Mouse (Mus musculus) G1E (cell line): Measurements from ENCODE around the gene Kpna7. TPM values are rescaled to one million over a fixed set of nuclear protein-coding genes. Genes with fewer than 3 reads are reported as not detected.
A peak's percentile ranks its signal among the peaks of the same experiment; 100 is the strongest.

Experiments
- ATAC-seq: 2 replicates; pipeline ENCODE4 v1.8.0; 2016; ENCODE audit warnings: mild to moderate bottlenecking; ENCODE audit not compliant: insufficient number of reproducible peaks, poor library complexity, low FRiP score, severe bottlenecking; ENCODE audit errors: extremely low read depth
- DNase-seq: peaks from one replicate; pipeline ENCODE4 v3.0.0; 2012; ENCODE audit warnings: low spot score
- H3K27me3 ChIP-seq: 2 replicates; pipeline ENCODE4 v1.6.1; 2012; ENCODE audit warnings: mild to moderate bottlenecking, low read length, inconsistent platforms; ENCODE audit not compliant: insufficient read depth
- H3K36me3 ChIP-seq: replicated peaks from 2 replicates; pipeline ENCODE3; 2012; ENCODE audit warnings: mild to moderate bottlenecking, inconsistent platforms
- H3K4me1 ChIP-seq: 2 replicates; pipeline ENCODE4 v1.6.1; 2012; ENCODE audit warnings: low read depth, low read length, inconsistent platforms, mixed read lengths; ENCODE audit not compliant: insufficient read depth
- H3K4me3 ChIP-seq: 2 replicates; pipeline ENCODE4 v1.5.1; 2012; ENCODE audit warnings: low read depth, mild to moderate bottlenecking, inconsistent platforms, low read length, moderate library complexity, mixed read lengths
- H3K9me3 ChIP-seq: replicated peaks from 2 replicates; pipeline ENCODE4 v1.6.1; 2012; ENCODE audit warnings: inconsistent platforms
- CTCF ChIP-seq: IDR thresholded peaks from 2 replicates; pipeline ENCODE4 v1.5.1; 2012; ENCODE audit warnings: low read depth, low read length, inconsistent platforms, mixed read lengths
- GATA1 ChIP-seq: IDR thresholded peaks from 2 replicates; pipeline ENCODE4 v1.6.1; 2012; ENCODE audit warnings: borderline replicate concordance, low read length, inconsistent platforms, mixed read lengths
- GATA2 ChIP-seq: IDR thresholded peaks from 2 replicates; pipeline ENCODE4 v1.6.1; 2012; ENCODE audit warnings: low read depth, low read length, inconsistent platforms, borderline replicate concordance
- POLR2AphosphoS5 ChIP-seq: IDR thresholded peaks from 2 replicates; pipeline ENCODE4 v1.6.1; 2012; ENCODE audit warnings: low read depth, low read length, inconsistent platforms; ENCODE audit not compliant: insufficient replicate concordance
- TAL1 ChIP-seq: conservative IDR thresholded peaks from 2 replicates; pipeline ENCODE4 v1.6.1; 2012; ENCODE audit warnings: low read depth, low read length, inconsistent platforms, mixed read lengths
- polyA plus RNA-seq: library from polyadenylated mRNA; stranded (reverse); fragments of >175 nt; gene quantifications from 2 replicates; pipeline ENCODE4 v1.2.3, GENCODE M21; 2012
- total RNA-seq, 2 experiments: library from RNA; stranded (forward) in 1 of 2; stranded (reverse) in 1 of 2; fragments of 200-1000 nt in 1 of 2; fragments of >200 nt in 1 of 2; fragmentation: Nextera tagmentation in 1 of 2; gene quantifications; 2 replicates each; pipeline ENCODE4 v1.2.3; 2014 to 2017

Kpna7 gene
- total and polyA plus RNA-seq, 3 experiments = not detected

GRCm38 (mm10) chr5:145123396-145123795 is 39.6 kb upstream of the Kpna7 start:
- TF ChIP-seq GATA2 (no peak), TAL1 (no peak), GATA1 (no peak), CTCF (no peak), POLR2AphosphoS5 (no peak)
- H3K4me3 ChIP-seq = no peak overlapping the region
- no peak for DNase-seq
- peaks cover 100% of the 10 kb centered on the region for H3K36me3 ChIP-seq
- peaks cover 65% of the 10 kb centered on the region for H3K4me1 ChIP-seq
- ATAC-seq = no peak
- H3K27me3 ChIP-seq = no peaks in the 10 kb centered on the region
- H3K9me3 ChIP-seq = peaks cover 11% of the 10 kb centered on the region

- TF ChIP-seq GATA1 (no peak), POLR2AphosphoS5 (no peak), GATA2 (no peak), TAL1 (no peak), CTCF (no peak)
- peaks cover 93% of the 10 kb centered on the region for H3K36me3 ChIP-seq
- peaks cover 71% of the 10 kb centered on the region for H3K4me1 ChIP-seq
- no peaks in the 10 kb centered on the region for H3K27me3 ChIP-seq
- DNase-seq (no peak), ATAC-seq (no peak)
- peaks cover 12% of the 10 kb centered on the region for H3K9me3 ChIP-seq
- 0 out of 2 replicates have a peak overlapping the region, but pooled peaks have one; percentile 27 for H3K4me3 ChIP-seq
These were observed 37.1 kb upstream of the Kpna7 start for GRCm38 (mm10) chr5:145120921-145121320.

- no peak for ATAC-seq
- Histone ChIP-seq H3K36me3 (peaks cover 78% of the 10 kb centered on the region), H3K4me3 (no peak overlapping the region)
These were observed 35.6 kb upstream of the Kpna7 start for GRCm38 (mm10) chr5:145119385-145119784.

GRCm38 (mm10) chr5:145118461-145118860 is 34.6 kb upstream of the Kpna7 start:
- Histone ChIP-seq H3K4me1 (peaks cover 70% of the 10 kb centered on the region), H3K9me3 (peaks cover 11% of the 10 kb centered on the region), H3K27me3 (no peaks in the 10 kb centered on the region), H3K4me3 (no peak overlapping the region), H3K36me3 (peaks cover 68% of the 10 kb centered on the region)
- TF ChIP-seq POLR2AphosphoS5 = no peak
- no peak for TF ChIP-seq CTCF
- DNase-seq (no peak), ATAC-seq (no peak)

More at GRCm38 (mm10) chr5:145119385-145119784, 35.6 kb upstream of the Kpna7 start:
- peaks cover 12% of the 10 kb centered on the region for H3K9me3 ChIP-seq
- H3K4me1 ChIP-seq = peaks cover 68% of the 10 kb centered on the region
- DNase-seq = no peak
- no peaks in the 10 kb centered on the region for H3K27me3 ChIP-seq
- no peak for TF ChIP-seq GATA2
- no peak for TF ChIP-seq CTCF
- TF ChIP-seq GATA1 = no peak
- TF ChIP-seq TAL1 = no peak
- TF ChIP-seq POLR2AphosphoS5 = no peak

GRCm38 (mm10) chr5:145118005-145118404 is 34.2 kb upstream of the Kpna7 start:
- ATAC-seq = no peak
- TF ChIP-seq CTCF (no peak), GATA1 (no peak), POLR2AphosphoS5 (no peak), GATA2 (no peak), TAL1 (no peak)
- no peaks in the 10 kb centered on the region for H3K27me3 ChIP-seq
- DNase-seq = no peak
- H3K9me3 ChIP-seq = peaks cover 9% of the 10 kb centered on the region
- H3K36me3 ChIP-seq = peaks cover 64% of the 10 kb centered on the region
- peaks cover 72% of the 10 kb centered on the region for H3K4me1 ChIP-seq
- no peak overlapping the region for H3K4me3 ChIP-seq

GRCm38 (mm10) chr5:145116916-145117315 is 33.1 kb upstream of the Kpna7 start:
- peaks cover 8% of the 10 kb centered on the region for H3K9me3 ChIP-seq
- H3K4me3 ChIP-seq = peak overlapping the region; percentile 90
- H3K27me3 ChIP-seq = no peaks in the 10 kb centered on the region
- TF ChIP-seq GATA1 (no peak), POLR2AphosphoS5 (no peak), GATA2 (no peak), CTCF (no peak), TAL1 (no peak)
- peaks cover 62% of the 10 kb centered on the region for H3K36me3 ChIP-seq
- H3K4me1 ChIP-seq = peaks cover 75% of the 10 kb centered on the region
- no peak for ATAC-seq
- no peak for DNase-seq

GRCm38 (mm10) chr5:145116316-145116715 is 32.5 kb upstream of the Kpna7 start:
- H3K27me3 ChIP-seq = no peaks in the 10 kb centered on the region
- peaks cover 8% of the 10 kb centered on the region for H3K9me3 ChIP-seq
- peak overlapping the region; percentile 90 for H3K4me3 ChIP-seq
- H3K4me1 ChIP-seq = peaks cover 76% of the 10 kb centered on the region
- H3K36me3 ChIP-seq = peaks cover 62% of the 10 kb centered on the region
- peak; percentile 81 for DNase-seq
- peak; percentile 73 for ATAC-seq
- TF ChIP-seq GATA1 = no peak
- TF ChIP-seq POLR2AphosphoS5 = no peak
- TF ChIP-seq CTCF = no peak
- TF ChIP-seq GATA2 = no peak
- TF ChIP-seq TAL1 = no peak
